Mouse (Mus musculus) heart, postnatal 14 days (tissue): ENCODE results near the gene Foxn3. TPM values are rescaled to one million over a fixed set of nuclear protein-coding genes. Genes with fewer than 3 reads are reported as not detected.

ENCODE experiments used
- DNase-seq, 2 experiments: peaks; one replicate each; pipeline ENCODE4 v3.0.0; 2021 to 2022
- intact Hi-C: fragments of 180-260 bp; cut with DNase I; formaldehyde crosslinking; loops from one replicate; pipeline ENCODE4 v1.15.1; 2025
- total RNA-seq, 2 experiments: library from RNA; stranded (reverse); gene quantifications; 2 replicates each; pipeline ENCODE4 v1.2.3; 2021

The Foxn3 gene
- total RNA-seq, 2 experiments from 2014 or later = 126 to 142 TPM

DNA sequence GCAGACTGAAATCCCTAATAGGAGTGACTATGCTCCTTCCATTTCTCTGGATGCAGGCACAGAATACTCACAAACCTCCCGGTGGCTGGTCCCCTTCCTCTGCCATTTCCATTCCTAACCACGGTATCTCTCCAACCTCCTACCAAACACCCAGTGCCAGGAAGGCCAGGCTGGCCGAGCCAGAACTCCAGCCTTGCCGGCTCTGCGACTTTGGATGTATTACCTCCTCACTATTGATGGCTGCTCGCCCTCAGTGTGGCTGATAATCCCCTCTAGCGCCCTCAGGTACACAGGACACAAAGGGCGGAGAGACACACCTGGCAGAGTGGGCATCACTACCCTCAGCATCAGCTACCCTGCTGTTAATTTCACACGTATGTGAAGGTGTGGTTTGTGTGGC, 318.7 kb downstream of the Foxn3 start:
- intact Hi-C loops = no loop called here

DNA sequence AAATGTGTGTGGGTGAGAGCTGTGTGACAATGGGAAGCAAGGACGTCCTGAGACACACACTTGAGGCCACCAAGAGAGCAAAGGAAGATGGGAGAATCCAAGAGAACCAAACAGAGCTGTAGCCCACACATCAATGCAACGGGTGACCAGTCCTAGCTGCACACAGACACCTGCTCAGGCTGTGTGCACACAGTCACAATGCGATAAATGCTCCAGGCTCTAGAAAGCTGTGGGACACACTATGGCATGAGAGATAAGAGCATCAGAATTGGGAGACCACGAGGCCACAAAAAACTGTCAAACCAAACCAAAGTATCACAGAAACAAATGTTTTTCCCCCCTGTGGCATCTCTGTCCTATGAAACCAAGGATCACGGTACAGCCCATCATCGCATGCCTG, 319.1 kb downstream of the Foxn3 start:
- intact Hi-C loops = no loop called here
- no peak for DNase-seq

More for the DNA sequence above, 318.7 kb downstream of the Foxn3 start:
- DNase-seq = no peak

DNA sequence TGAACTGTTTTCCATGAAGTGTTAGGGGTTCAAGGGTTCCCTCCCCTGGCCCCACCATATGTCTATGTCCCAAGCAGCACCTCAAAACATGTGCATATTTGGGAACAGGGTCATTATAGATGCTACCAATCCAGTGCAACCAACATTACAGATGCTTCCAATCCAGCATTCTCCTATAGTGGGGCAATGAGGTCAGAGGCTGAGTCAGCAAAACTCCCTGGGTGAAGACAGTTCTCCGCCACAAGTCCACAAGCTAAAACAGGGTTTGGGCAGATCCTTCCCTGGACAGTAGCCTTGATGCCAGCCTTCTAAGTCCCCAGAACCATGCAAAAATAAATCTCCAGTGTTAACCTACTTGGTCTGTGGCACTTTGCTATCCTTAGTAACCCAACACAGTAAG, 320.1 kb downstream of the Foxn3 start:
- intact Hi-C loops = no loop called here
- DNase-seq = no peak

DNA sequence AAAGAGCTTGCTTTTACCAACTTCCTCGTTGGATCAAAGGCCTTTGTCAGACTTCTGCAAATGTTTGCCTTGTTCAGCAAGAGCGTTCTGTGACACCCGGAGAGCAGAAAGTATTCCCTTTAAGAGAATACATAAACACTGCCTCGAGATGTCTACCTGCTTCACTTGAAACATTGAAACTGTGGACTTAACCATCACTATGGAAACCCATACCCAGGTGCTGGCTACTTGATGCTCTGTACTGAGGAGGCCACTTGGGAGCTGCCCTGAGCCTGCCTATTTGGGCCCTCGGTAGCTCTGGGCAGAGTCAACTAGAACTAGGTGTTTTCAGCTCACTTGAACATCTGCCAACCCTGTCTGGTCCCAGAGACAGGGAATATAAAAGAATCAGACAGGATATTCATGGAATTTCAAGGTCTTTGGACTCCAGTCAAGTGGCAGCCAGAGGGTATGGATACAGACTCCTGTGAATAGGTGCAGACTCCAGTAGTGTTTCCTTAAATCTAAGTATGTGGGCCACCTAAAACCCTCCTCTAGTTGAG, 323.1 kb downstream of the Foxn3 start:
- DNase-seq = no peak
- intact Hi-C loops = no loop called here

DNA sequence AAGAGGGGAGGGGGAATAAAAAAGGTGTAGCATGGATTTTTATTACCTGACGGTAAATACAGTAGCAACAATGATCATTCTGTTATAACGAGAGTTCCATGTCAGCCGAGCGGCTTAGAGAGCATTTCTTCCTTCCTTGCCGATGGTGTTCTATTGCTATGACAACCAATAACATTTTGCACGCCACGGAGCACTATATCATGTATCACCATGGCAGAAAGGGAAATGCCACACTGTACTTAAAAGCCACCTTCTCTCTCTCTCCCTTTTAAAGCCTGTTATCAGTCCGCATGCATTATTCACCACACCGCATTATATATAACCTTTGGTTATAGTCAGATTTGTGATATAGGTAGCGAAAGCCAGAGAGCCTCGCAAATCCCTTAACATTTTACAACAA, 323.6 kb downstream of the Foxn3 start:
- intact Hi-C loops = no loop called here
- no peak for DNase-seq

DNA sequence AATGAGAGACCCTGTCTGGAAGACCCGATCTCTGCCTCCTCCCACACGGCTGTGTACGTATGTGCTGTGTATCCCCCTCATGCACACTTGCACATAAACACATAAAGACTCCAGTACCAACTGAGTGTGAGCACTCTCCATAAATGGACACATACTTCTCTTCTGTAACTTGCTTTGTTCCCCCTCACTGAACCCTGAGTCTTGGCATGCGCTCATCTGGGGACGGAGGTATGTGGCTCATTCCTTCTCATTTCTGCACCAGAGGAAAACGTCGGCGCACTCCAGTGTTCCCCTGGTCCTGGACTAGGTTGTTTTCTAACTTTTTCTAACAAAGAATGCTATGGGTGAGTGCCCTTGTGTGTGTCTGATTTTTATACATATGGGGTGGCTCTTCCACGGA, 325.9 kb downstream of the Foxn3 start:
- DNase-seq = no peak
- intact Hi-C loops = no loop called here

DNA sequence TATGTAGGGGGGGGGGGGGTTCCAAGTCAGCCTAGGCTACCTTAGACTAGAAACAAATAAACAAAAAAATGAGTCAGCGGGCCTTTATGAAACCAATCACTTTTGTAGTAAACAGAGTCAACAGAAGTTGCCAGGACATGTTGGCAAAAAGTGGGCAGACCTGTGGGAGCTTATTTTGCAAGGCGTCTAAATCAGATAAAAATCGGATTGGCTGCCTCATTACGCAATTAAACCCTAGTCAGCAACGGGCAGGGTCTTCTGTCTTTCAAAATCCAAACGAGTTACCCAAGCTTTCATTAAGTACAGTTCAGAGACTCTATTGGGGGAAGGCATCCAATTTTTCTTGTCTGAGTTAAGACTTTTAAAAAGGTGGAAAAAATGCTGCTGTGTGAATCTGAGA, 329.0 kb downstream of the Foxn3 start:
- no peak for DNase-seq
- intact Hi-C loops = no loop called here

DNA sequence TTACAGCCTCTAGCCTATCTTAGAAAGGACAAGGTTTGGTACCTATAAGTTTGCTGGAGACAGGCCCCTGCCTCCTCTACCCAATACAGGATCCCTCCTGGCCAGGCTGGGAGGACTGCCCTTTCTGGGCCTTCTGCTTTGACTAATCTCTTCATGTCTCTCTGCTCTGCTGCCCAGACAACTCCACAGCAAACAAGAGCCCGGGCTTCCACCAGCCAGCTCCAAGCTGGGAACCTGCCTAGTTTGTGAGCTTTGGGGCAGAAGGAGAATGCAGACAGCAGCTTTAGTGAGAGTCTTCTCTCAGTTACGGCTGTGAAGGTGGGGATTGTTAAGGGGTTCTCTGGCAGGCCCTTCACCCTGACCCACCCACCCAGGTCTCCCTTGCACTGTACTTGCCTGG, 330.0 kb downstream of the Foxn3 start:
- peak in 1 of 2 experiments; percentile 53 for DNase-seq
- intact Hi-C loops = no loop called here

DNA sequence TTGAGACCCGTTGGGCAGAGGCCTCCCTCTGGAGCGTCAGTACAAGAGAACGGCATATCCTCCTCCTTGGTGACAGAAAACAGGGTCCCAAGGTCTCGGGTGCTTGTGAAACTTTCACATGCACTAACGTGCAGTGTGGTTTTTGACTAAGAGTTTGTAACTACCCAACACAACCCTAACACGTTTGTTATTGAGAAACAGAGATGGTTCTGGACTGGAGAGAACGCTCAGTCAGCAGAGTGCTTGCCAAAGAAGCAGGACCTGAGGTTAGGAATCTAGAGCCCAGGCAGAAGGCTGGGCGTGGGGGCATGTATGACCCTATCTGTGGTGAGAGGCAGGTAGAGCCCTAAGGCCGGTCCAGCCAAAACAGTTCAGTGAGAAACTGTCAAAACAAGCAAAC, 330.9 kb downstream of the Foxn3 start:
- intact Hi-C loops = no loop called here
- DNase-seq = no peak

DNA sequence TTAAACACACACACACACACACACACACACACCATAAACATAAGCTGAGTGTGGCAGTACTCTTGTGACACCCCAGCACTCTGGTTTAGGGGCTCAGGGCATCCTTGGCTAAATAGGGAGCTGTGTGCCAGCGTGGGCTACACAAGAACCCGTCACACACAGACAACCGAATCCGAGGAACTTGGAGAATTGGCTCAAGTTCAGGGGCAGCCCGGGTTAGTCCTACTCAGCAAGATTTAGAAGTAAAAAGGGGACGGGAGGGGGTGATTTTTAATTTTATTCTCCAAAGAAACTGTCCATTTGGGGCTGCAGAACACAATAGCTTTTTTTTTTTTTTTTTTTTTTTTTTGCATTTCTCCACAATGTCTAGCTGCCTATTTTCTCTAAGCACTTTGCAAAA, 332.1 kb downstream of the Foxn3 start:
- intact Hi-C loops = no loop called here
- DNase-seq = no peak

DNA sequence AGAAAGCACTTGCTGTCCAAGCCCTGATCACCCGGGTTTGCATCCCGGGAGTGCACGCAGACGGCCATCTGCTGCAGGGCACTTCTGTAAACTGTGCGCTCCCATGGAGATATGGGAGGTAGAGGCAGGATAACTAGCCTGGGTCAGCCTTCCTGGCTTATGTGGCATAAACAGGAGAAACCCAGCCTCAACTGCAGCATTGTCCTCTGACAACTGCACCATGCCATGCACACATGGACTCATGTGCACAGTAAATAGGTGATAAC, 332.7 kb downstream of the Foxn3 start:
- DNase-seq = no peak
- intact Hi-C loops = no loop called here

DNA sequence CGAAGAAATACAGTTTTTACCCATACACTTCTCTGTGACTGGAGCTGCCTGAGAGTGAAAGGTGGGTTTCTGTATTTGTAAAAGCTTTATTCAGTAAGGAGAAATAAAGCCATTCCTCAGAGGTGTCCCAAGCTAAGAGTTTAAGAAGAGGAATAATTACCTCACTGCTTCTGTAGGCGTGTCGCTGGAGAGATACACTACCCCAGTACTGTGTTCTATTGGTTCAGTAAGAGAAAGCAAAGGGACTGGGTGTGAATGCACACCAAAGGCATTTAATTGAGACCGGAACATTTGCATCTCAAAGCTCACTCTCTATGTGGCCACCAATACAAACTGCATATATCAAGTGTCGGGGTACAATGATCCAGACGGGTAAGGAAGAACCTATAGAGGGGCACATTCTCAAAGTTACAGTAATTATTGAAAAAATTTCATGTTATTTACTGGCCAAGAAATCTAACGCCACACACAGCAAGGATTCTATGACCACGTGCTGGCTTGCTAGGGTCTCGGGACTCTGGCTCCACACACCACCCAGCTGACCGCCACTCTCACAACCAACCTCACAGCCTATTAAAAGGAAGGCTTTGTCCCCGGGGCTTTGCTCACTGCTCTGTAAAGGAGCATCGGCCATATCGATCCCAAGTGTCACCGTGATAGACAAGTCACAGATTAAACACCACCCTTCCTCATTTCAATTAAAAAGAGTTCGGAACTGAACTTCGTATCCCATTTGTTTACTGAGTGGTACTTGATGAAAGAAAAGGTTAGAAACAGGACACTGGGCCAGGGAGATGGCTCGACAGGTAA, 333.2 kb downstream of the Foxn3 start:
- intact Hi-C loops = loop anchor here (5.0 kb wide), 1 partner anchor 67 kb away; no protein-coding TSS in a partner anchor
- DNase-seq = no peak

DNA sequence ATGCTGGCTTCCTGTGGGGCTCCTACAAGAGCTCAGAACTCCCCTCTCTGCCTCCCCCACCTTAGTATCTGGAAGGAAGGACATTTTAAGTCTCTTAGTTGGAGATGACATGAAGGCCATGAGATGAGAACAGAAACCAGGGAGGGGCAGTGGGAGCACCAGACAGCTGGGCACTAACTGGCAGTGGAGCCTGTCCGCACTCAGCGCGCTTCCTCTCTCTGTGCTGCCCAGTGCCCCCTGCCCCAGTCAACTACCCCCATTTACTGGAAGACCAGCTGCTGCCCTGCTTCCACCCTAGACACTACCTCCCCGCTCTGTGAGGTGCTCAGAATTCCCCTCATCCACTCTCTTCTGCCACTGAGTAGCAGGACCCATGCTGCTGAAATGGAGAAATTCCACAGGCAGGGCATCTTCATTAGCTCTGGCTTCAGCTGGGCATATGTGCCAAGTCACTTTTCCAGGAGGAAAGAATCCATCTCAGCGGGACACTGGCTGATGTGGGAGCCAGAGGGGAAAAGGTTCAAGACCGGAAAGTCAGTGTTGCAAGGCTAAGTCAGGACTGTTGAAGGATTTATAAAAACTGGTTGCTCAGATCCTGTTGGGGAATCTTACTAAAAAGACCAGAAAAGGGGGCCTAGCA, 335.9 kb downstream of the Foxn3 start:
- DNase-seq = no peak
- intact Hi-C loops = loop anchor here (5.0 kb wide), 1 partner anchor 70 kb away; no protein-coding TSS in a partner anchor

DNA sequence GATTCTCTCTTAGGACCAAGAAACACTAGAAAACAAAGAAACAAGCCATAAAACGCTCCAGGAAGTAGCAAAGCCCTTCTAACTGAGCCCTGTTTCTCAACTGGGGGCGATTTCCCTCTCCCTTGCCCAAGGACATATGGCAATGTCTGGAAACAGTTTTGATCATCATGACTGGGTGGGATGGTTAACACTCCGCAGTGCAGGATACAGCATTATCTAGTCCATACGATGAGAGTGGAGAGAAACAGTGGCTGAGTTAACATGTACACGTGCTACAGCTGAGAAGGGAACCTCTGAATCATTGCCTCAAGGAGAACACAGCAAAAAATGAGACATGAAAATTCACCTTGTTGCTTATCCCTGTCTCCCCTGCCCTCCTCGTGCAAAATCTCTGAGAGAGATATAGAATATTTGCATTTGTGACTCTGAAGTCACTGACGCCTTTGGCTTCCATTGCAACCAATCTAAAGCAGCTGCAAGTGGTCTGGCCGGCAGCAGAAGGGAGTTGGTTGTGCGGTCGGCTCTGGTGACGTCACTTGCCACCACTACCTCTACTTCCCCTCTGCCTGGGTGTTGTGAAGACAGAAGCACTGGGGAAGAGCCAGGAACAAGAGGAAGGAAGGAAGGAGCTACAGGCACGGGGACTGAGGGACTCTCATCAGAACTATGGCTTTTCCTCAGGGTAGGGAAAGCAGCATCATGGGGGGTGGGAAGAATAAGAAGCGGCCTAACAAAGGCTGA, 338.3 kb downstream of the Foxn3 start:
- intact Hi-C loops = loop anchor here (5.0 kb wide), 1 partner anchor 72 kb away; no protein-coding TSS in a partner anchor
- DNase-seq = no peak

DNA sequence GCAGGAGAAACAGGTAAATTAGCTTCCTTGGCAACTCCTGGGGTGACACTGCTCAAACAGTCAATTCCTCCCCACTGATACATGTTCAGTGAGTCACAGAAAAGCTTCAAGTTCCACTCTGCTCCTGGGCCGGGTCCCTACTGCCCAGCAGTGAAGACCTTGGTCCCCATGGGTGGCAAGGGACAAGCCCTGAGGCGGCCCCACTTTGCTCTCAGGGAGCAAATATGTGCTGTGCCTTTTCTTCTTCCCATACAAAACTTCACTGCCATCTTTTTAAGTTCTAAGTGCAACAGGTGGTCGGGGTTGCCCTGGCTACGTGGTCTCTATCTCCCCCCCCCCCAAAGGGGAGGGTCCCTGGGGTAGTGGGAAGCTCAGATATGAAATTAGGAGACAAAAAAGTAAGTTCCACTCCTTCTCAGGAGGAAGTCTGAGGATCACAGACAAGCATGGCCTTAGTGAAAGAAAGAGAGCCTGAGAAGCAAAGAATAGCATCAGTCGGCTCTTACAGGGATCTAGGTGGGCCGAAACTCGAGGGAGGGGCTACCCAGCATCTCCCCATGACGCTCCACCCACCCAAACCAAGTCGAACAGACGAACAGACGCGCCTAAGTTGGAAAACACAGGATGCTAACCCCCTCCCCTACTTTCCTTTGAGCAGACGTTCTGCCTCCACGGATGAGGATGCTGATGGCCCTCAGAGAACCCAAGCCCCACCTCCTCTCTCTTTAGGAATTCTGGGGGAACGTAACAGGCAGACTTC, 342.1 kb downstream of the Foxn3 start:
- DNase-seq = no peak
- intact Hi-C loops = no loop called here

DNA sequence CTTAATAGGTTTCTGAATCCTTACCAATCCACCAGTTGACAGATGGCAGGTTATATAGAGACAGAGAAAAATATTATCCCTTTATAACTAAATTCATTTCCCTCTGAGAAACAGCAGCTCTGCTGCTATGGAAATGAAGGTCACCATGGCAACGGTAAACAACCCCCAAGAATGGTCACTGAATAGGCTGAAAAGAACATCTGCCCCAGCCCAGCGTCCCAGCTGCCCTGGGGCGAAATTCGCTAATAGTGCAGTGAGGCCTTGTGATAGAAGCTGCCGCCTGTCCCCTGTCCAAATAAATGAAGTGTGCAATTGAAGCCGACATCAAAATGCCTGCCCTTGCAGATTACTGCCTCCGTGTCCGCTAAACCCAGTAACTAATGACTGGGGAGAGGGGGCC, 343.0 kb downstream of the Foxn3 start:
- intact Hi-C loops = no loop called here
- DNase-seq = no peak

DNA sequence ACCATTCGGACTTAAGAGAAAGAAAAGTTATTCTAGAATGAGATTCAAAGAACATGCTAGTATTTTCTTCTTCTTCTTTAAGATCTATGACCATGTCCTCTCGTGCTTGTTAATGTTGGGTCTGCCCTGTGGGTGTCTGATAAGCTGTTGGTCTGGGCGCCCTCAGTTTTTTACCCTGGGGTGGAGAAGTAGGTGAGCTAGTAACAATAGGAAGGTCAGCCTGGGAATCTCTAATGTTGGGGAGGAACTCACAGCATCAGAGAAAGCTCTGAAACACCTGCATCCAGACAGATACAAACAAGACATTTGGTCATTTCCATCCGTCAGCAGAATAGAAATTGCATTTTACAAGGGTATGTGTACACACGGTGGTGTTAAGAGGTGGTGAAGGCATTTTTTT, 343.6 kb downstream of the Foxn3 start:
- no peak for DNase-seq
- intact Hi-C loops = no loop called here

DNA sequence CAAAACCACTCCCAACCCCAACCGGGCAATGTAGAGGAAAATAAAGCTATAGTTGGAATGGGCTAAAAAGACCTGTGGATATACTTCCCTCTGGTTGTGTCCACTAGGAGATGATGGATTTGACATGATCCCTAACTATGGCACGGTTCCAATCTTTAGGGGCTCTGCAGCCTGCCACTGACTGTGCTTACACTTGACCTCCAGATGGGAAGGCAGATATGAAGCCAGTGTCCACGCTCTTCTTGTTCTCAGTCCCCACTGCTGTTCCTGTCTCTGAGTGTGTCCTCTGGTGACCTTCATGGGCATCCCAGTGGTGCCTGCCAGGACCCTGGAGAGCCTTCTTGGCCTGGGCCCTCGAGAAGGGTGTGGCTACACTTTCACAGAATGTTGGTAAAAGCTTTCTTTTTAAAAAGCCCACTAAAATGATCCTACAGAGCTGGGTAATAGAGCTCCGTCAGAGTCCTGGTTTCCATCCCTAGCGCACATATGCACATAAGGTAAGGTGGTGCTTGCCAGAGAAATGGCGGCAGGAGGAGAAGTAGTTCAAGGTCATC, 346.2 kb downstream of the Foxn3 start:
- no peak for DNase-seq
- intact Hi-C loops = no loop called here

DNA sequence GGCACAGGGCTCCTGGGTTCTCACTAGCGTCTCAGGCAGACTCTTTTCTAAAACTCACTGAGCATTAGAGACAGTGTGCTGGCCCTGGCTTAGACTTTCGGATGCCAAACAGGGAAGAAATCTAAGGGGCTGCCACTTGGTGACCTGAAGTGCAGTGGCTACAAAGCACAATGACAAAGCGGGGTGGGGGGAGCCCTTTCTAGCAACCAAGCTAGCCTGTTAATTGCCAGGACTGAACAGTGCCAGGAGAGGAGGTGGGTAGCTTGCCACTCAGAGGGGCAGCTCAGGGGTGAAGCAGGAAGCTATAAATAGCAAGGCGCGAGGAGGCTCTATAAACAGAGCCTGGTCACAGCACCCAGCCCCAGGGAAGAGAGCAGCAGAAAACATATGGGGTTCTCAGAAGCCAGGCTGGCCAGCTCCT, 347.0 kb downstream of the Foxn3 start:
- peak in 1 of 2 experiments; percentile 41 for DNase-seq
- intact Hi-C loops = no loop called here

DNA sequence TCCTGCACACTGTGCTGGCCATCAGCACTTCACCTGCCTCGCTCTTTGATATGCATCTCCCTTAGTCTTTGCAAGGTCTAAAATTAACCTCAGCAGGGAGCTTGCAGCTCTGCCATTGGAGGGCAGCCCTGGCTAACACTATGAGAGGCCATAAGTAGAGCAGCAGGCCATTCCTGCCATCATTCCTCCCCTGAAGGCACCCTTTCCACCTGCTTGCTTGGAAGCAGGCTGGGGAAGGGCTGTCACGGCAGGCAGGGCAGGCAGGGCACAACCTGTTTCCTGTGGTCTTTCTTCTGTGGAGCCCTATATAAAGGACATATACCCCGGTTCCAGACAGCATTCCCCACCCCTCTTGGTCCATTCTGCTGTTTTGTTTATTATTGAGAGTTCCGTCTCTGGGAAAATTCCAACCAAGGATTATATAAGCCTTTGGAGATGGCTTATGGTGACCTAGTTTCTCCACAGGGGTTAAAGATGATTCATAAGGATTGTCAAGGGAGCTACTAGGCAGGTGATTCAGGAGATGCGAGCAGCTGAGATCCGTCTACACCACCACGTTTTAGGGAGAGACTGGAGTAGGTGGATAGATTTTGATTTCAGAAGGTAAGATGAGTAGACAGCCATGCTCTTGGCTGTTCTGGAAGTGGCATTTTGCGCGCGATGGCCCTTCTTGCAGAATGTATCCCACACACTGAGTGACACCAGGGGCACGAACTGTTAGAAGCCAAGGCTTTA, 347.7 kb downstream of the Foxn3 start:
- intact Hi-C loops = no loop called here
- peak in 1 of 2 experiments; percentile 34 for DNase-seq
